Comparison of ENCODE assay signal across 26 mouse cellular contexts in genomic region chr11:23204041-23204440, GRCm38 (mm10). TPM values are rescaled to one million over a fixed set of nuclear protein-coding genes. Genes with fewer than 3 reads are reported as not detected.
A peak's percentile ranks its signal among the peaks of the same experiment; 100 is the strongest.
DNase-seq lines count a peak whose midpoint lies in the region; ATAC-seq and TF ChIP-seq lines count a peak whose summit lies in the region.
"Had no signal": no experiment of that assay in that cellular context is flagged by ENCODE, and none has a peak within 500 bp of the region (broad histone marks: within the 10 kb centered on the region; RNA-seq: fewer than 3 reads in every experiment).

No protein-coding gene starts in this region.

- H3K36me3 ChIP-seq in intestine, embryonic 14.5 days (ENCODE audit: control insufficient read depth, insufficient read depth, low read length), result no peaks in the 10 kb centered on the region
- no peaks in the 10 kb centered on the region for H3K36me3 ChIP-seq in intestine, embryonic 16.5 days (ENCODE audit: control insufficient read depth, insufficient read depth, low read length)
- H3K36me3 ChIP-seq in ES-Bruce4 (ENCODE audit: control insufficient read depth, insufficient read depth, low read length, poor library complexity, severe bottlenecking) (no peaks in the 10 kb centered on the region), ES-E14 (ENCODE audit: control insufficient read depth, insufficient read depth, low read length, poor library complexity, severe bottlenecking) (no peaks in the 10 kb centered on the region)
- H3K36me3 ChIP-seq: forebrain, embryonic 10.5 days; heart, embryonic 13.5 days had no signal

- H3K4me2 ChIP-seq in intestine, embryonic 14.5 days (ENCODE audit: low read length), result no peak overlapping the region
- H3K4me2 ChIP-seq in intestine, embryonic 16.5 days (ENCODE audit: low read depth, low read length), result no peak overlapping the region
- H3K4me2 ChIP-seq: forebrain, embryonic 13.5 days; heart, embryonic 13.5 days; hindbrain, embryonic 14.5 days had no signal

- H3K27me3 ChIP-seq in intestine, embryonic 14.5 days (replicated peaks; ENCODE audit: control insufficient read depth, insufficient read depth, low read length), result no peaks in the 10 kb centered on the region
- H3K27me3 ChIP-seq in intestine, embryonic 16.5 days (replicated peaks; ENCODE audit: control insufficient read depth, insufficient read depth, low read length), result no peaks in the 10 kb centered on the region
- no peaks in the 10 kb centered on the region for H3K27me3 ChIP-seq in ES-Bruce4 (ENCODE audit: control insufficient read depth, insufficient read depth, low read length, poor library complexity, severe bottlenecking)
- H3K27me3 ChIP-seq: forebrain, embryonic 13.5 days; heart, embryonic 13.5 days had no signal

- no peak for TF ChIP-seq EP300 in ES-Bruce4 (IDR thresholded peaks at IDR 0.05; ENCODE audit: insufficient read depth, low read depth, low read length)

- WGBS in intestine, embryonic 14.5 days, result 67% methylated on average over 12 of the region's 12 CpGs
- 71% methylated on average over 12 of the region's 12 CpGs for WGBS in intestine, embryonic 16.5 days

- no peak for ATAC-seq in intestine, embryonic 14.5 days (replicated peaks; ENCODE audit: low FRiP score, low TSS enrichment, low read depth)
- ATAC-seq in intestine, embryonic 16.5 days, result no peak
- ATAC-seq: activated CD4-positive, CD25-positive, alpha-beta regulatory T cell, adult 4 months; CD4-positive, CD25-positive, alpha-beta regulatory T cell, adult 4 months; forebrain, embryonic 13.5 days; forebrain, embryonic 16.5 days; hindbrain, postnatal 0 days; inflammation-experienced regulatory T-cells, adult 6 months had no signal

- no peak overlapping the region for H3K4me3 ChIP-seq in intestine, embryonic 14.5 days (ENCODE audit: low read depth, low read length)
- no peak overlapping the region for H3K4me3 ChIP-seq in intestine, embryonic 16.5 days (ENCODE audit: low read length)
- H3K4me3 ChIP-seq in ES-Bruce4 (ENCODE audit: low read depth, low read length) (peak overlapping the region; percentile 31), ES-E14 (ENCODE audit: insufficient read depth in 1 of 2, low read depth in 1 of 2, low read length in 2 of 2, poor library complexity in 1 of 2, severe bottlenecking in 1 of 2) (peak overlapping the region; percentile 33 to 37)
- H3K4me3 ChIP-seq: forebrain, embryonic 10.5 days; forebrain, embryonic 13.5 days; heart, embryonic 13.5 days had no signal

- peak; percentile 23 for DNase-seq in intestine, embryonic 14.5 days (ENCODE audit: low spot score)
- DNase-seq in ES-E14 (ENCODE audit: low read depth, low spot score), result no peak
- DNase-seq in ZHBTc4 (ENCODE audit: low read depth, low spot score), result peak; percentile 57
- DNase-seq in layer of hippocampus, adult 9-10 months (ENCODE audit: low spot score), result no peak
- no peak for DNase-seq in left cerebral cortex, adult 9 months (ENCODE audit: low spot score in 2 of 2)
- DNase-seq: adrenal gland, postnatal 10 days; adrenal gland, postnatal 36 days; cerebellum, adult 18-20 months; cerebellum, adult 9-10 months; cerebellum, postnatal 14 days; gastrocnemius, postnatal 25 days; heart, postnatal 14 days; heart, postnatal 4 days; kidney, adult 11 months; kidney, adult 8-10 months had no signal

- no peak for TF ChIP-seq POLR2A in ES-Bruce4 (IDR thresholded peaks at IDR 0.05; ENCODE audit: insufficient read depth, low read length)

- no peaks in the 10 kb centered on the region for H3K9me3 ChIP-seq in intestine, embryonic 14.5 days (ENCODE audit: control insufficient read depth, low read length)
- H3K9me3 ChIP-seq in intestine, embryonic 16.5 days (ENCODE audit: control insufficient read depth, low read length), result no peaks in the 10 kb centered on the region
- no peaks in the 10 kb centered on the region for H3K9me3 ChIP-seq in ES-Bruce4 (replicated peaks; ENCODE audit: control insufficient read depth, insufficient read depth, low read length, poor library complexity, severe bottlenecking)
- no peaks in the 10 kb centered on the region for H3K9me3 ChIP-seq in ES-E14 (ENCODE audit: control insufficient read depth, insufficient read depth, low read depth, low read length)
- H3K9me3 ChIP-seq: forebrain, embryonic 10.5 days; forebrain, embryonic 13.5 days; heart, embryonic 13.5 days had no signal

- H3K4me1 ChIP-seq in intestine, embryonic 14.5 days (replicated peaks; ENCODE audit: control insufficient read depth, insufficient read depth, low read length), result no peaks in the 10 kb centered on the region
- H3K4me1 ChIP-seq in intestine, embryonic 16.5 days (ENCODE audit: control insufficient read depth, insufficient read depth, low read length), result no peaks in the 10 kb centered on the region
- H3K4me1 ChIP-seq in ES-Bruce4 (ENCODE audit: control insufficient read depth, insufficient read depth, low read length) (no peaks in the 10 kb centered on the region), ES-E14 (ENCODE audit: control insufficient read depth in 2 of 2, insufficient read depth in 2 of 2, low read length in 2 of 2, poor library complexity in 1 of 2) (0 out of 4 replicates have a peak, but pooled peaks cover 0 to 2% of the 10 kb centered on the region in 2 experiments)
- H3K4me1 ChIP-seq: forebrain, embryonic 10.5 days; forebrain, embryonic 13.5 days; heart, embryonic 13.5 days had no signal

- H3K9ac ChIP-seq in intestine, embryonic 14.5 days (ENCODE audit: low read length), result no peak overlapping the region
- no peak overlapping the region for H3K9ac ChIP-seq in intestine, embryonic 16.5 days (ENCODE audit: low read depth, low read length)
- H3K9ac ChIP-seq in ES-Bruce4 (ENCODE audit: low read depth, poor library complexity, severe bottlenecking), result peak overlapping the region; percentile 49; the same call in 1 of the 2 replicates
- 0 out of 2 replicates have a peak overlapping the region, but pooled peaks have one; percentile 36 for H3K9ac ChIP-seq in ES-E14 (ENCODE audit: insufficient read depth, low read depth, low read length, poor library complexity, severe bottlenecking)
- H3K9ac ChIP-seq: forebrain, embryonic 13.5 days; heart, embryonic 13.5 days; hindbrain, embryonic 14.5 days had no signal

- H3K27ac ChIP-seq in intestine, embryonic 14.5 days (ENCODE audit: low read depth), result no peak overlapping the region
- H3K27ac ChIP-seq in intestine, embryonic 16.5 days (ENCODE audit: low read length), result no peak overlapping the region
- no peak overlapping the region for H3K27ac ChIP-seq in ES-Bruce4 (ENCODE audit: insufficient read depth, low read length)
- no peak overlapping the region for H3K27ac ChIP-seq in ES-E14 (ENCODE audit: insufficient read depth, low read depth, low read length, poor library complexity, severe bottlenecking)
- H3K27ac ChIP-seq: forebrain, embryonic 10.5 days; forebrain, embryonic 13.5 days; heart, embryonic 13.5 days; hindbrain, embryonic 14.5 days; hindbrain, postnatal 0 days had no signal

- in situ Hi-C loops in ES-E14 (cut with MboI; ENCODE audit: low sequenced_read_pairs in 2 of 2, unreplicated experiment in 2 of 2), result no loop called here

- TF ChIP-seq CTCF in ES-Bruce4 (IDR thresholded peaks at IDR 0.05; ENCODE audit: low read depth, low read length), result no peak

TF ChIP-seq in ES-E14, 5 proteins besides CTCF, POLR2A, EP300 and RAD21:
- TF ChIP-seq CHD2 (IDR thresholded peaks at IDR 0.05; ENCODE audit: low read depth, low read length) (no peak), MAFK (IDR thresholded peaks at IDR 0.05; ENCODE audit: insufficient read depth, low read depth, low read length) (no peak), HCFC1 (IDR thresholded peaks at IDR 0.05; ENCODE audit: borderline replicate concordance, insufficient read depth, low read length) (no peak), ZNF384 (IDR thresholded peaks at IDR 0.05; ENCODE audit: low read depth, low read length) (no peak), ZC3H11A (IDR thresholded peaks at IDR 0.05; ENCODE audit: borderline replicate concordance, low read depth, low read length) (no peak)

RNA-seq across cellular contexts. Expression of gene Xpo1, which starts 51.8 kb away (rescaled TPM):
- 115 and 116 TPM in 2 replicates for polyA plus RNA-seq in intestine, embryonic 14.5 days (2014; fragmentation: Nextera tagmentation; extraction: Ambion mirVana)
- polyA plus RNA-seq in intestine, embryonic 16.5 days (2015; fragmentation: Nextera tagmentation; extraction: Ambion mirVana), result 49.6 and 52.8 TPM in 2 replicates
- polyA plus RNA-seq in ES-Bruce4 (2011; ENCODE audit: insufficient read depth, insufficient read length, low read depth, missing spikeins), result 442 and 451 TPM in 2 replicates
- 151 and 245 TPM in 2 replicates for total RNA-seq in ES-E14 (2012; rRNA removed)

Comparison
In these comparisons a context has a peak if more than half of its experiments do, and no peak if none do; other contexts are left out.
1. DNase-seq: peak in intestine, embryonic 14.5 days (single experiment) and ZHBTc4 (single experiment); none in ES-E14 (single experiment), layer of hippocampus, adult 9-10 months (single experiment) and left cerebral cortex, adult 9 months (0 of 2).
2. H3K4me3 ChIP-seq: peak in ES-Bruce4 (single experiment) and ES-E14 (2 of 2); none in intestine, embryonic 14.5 days (single experiment) and intestine, embryonic 16.5 days (single experiment).
3. H3K9ac ChIP-seq: peak in ES-Bruce4 (single experiment) and ES-E14 (single experiment); none in intestine, embryonic 14.5 days (single experiment) and intestine, embryonic 16.5 days (single experiment).